Mouse (Mus musculus) G1E (cell line): ENCODE results near the gene Gm42517. TPM values are rescaled to one million over a fixed set of nuclear protein-coding genes. Genes with fewer than 3 reads are reported as not detected.

Experiments
- ATAC-seq: 2 replicates; pipeline ENCODE4 v1.8.0; 2016; ENCODE audit warnings: mild to moderate bottlenecking; ENCODE audit not compliant: insufficient number of reproducible peaks, poor library complexity, low FRiP score, severe bottlenecking; ENCODE audit errors: extremely low read depth
- DNase-seq: peaks from one replicate; pipeline ENCODE4 v3.0.0; 2012; ENCODE audit warnings: low spot score
- H3K27me3 ChIP-seq: 2 replicates; pipeline ENCODE4 v1.6.1; 2012; ENCODE audit warnings: mild to moderate bottlenecking, low read length, inconsistent platforms; ENCODE audit not compliant: insufficient read depth
- H3K36me3 ChIP-seq: replicated peaks from 2 replicates; pipeline ENCODE3; 2012; ENCODE audit warnings: mild to moderate bottlenecking, inconsistent platforms
- H3K4me1 ChIP-seq: 2 replicates; pipeline ENCODE4 v1.6.1; 2012; ENCODE audit warnings: low read depth, low read length, inconsistent platforms, mixed read lengths; ENCODE audit not compliant: insufficient read depth
- H3K4me3 ChIP-seq: 2 replicates; pipeline ENCODE4 v1.5.1; 2012; ENCODE audit warnings: low read depth, mild to moderate bottlenecking, inconsistent platforms, low read length, moderate library complexity, mixed read lengths
- H3K9me3 ChIP-seq: replicated peaks from 2 replicates; pipeline ENCODE4 v1.6.1; 2012; ENCODE audit warnings: inconsistent platforms
- CTCF ChIP-seq: IDR thresholded peaks from 2 replicates; pipeline ENCODE4 v1.5.1; 2012; ENCODE audit warnings: low read depth, low read length, inconsistent platforms, mixed read lengths
- GATA1 ChIP-seq: IDR thresholded peaks from 2 replicates; pipeline ENCODE4 v1.6.1; 2012; ENCODE audit warnings: borderline replicate concordance, low read length, inconsistent platforms, mixed read lengths
- GATA2 ChIP-seq: IDR thresholded peaks from 2 replicates; pipeline ENCODE4 v1.6.1; 2012; ENCODE audit warnings: low read depth, low read length, inconsistent platforms, borderline replicate concordance
- POLR2AphosphoS5 ChIP-seq: IDR thresholded peaks from 2 replicates; pipeline ENCODE4 v1.6.1; 2012; ENCODE audit warnings: low read depth, low read length, inconsistent platforms; ENCODE audit not compliant: insufficient replicate concordance
- TAL1 ChIP-seq: conservative IDR thresholded peaks from 2 replicates; pipeline ENCODE4 v1.6.1; 2012; ENCODE audit warnings: low read depth, low read length, inconsistent platforms, mixed read lengths
- polyA plus RNA-seq: library from polyadenylated mRNA; stranded (reverse); fragments of >175 nt; gene quantifications from 2 replicates; pipeline ENCODE4 v1.2.3, GENCODE M21; 2012
- total RNA-seq, 2 experiments: library from RNA; stranded (forward) in 1 of 2; stranded (reverse) in 1 of 2; fragments of 200-1000 nt in 1 of 2; fragments of >200 nt in 1 of 2; fragmentation: Nextera tagmentation in 1 of 2; gene quantifications; 2 replicates each; pipeline ENCODE4 v1.2.3; 2014 to 2017

Gene Gm42517
- total and polyA plus RNA-seq, 3 experiments: not detected

DNA sequence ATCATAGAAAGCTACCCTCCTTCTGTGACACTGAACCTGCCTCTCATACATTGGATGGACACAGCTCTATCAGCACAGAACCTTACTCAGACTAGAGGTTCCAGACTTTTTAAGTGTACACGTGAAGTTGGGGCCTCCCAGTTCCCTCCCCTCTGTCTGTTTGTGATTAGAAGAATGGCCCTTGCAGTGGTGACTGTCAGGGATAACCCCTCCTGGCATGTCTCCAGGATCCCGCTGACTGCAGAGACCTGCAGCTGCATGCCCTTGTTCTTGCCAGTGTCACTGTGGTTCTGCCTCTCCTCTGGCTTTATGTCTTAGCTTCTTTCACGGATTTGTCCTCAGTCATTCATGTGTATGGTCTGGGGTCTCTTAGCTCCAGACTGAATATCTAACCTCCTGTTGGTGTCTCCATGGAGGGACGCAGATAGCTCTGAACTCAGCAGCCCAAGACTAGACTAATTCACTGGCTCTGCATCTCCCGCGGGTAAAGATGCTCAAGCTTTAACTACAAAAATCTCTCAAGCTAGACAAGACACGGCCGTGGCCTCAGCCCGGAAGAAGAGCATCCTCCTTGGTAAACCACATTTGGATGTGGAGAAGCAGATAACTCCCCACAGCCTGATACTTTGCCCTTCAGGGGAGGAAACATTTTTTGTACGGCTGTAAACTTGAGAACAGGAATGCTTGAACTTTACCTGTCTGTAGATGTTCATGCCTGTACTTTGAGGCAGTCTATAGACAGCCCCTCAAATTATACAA is 22.2 kb downstream of the Gm42517 start:
- Histone ChIP-seq H3K9me3 (no peaks in the 10 kb centered on the region), H3K36me3 (peaks cover 78% of the 10 kb centered on the region)
- ATAC-seq: no peak

DNA sequence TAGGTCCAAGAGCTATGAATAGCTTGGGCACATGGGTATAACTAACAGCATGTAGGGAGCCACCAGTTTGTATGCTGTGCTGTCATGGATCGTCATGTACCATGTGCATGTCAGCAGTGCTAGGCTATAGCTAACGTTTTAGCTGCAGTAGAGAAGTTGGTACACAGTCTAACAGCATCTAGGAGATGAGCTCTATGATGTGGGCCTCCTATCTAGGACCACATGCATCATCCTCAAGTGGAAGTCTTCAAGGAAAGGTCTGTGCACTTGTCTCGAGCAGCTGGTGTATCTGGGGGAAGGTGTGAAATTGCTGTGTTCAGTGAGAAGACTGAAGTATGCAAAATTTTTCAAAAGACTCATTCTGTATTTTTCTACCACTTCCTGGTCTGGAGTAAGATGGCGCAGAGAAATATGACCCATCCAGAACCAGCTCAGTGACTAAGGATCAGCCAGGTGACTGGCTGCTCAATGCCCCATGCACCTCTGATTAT is 24.0 kb downstream of the Gm42517 start:
- DNase-seq (no peak), ATAC-seq (no peak)
- H3K4me1 ChIP-seq: no peaks in the 10 kb centered on the region
- H3K4me3 ChIP-seq: no peak overlapping the region
- H3K36me3 ChIP-seq: peaks cover 80% of the 10 kb centered on the region
- no peaks in the 10 kb centered on the region for H3K9me3 ChIP-seq
- TF ChIP-seq CTCF: no peak
- no peak for TF ChIP-seq GATA1
- no peak for TF ChIP-seq GATA2
- no peak for TF ChIP-seq POLR2AphosphoS5
- no peak for TF ChIP-seq TAL1
- H3K27me3 ChIP-seq: no peaks in the 10 kb centered on the region

More for the DNA sequence above, 22.2 kb downstream of the Gm42517 start:
- Histone ChIP-seq H3K4me3 (no peak overlapping the region), H3K4me1 (no peaks in the 10 kb centered on the region), H3K27me3 (no peaks in the 10 kb centered on the region)
- DNase-seq: no peak
- TF ChIP-seq TAL1: no peak
- TF ChIP-seq POLR2AphosphoS5: no peak
- TF ChIP-seq GATA1: no peak
- no peak for TF ChIP-seq CTCF
- TF ChIP-seq GATA2: no peak

DNA sequence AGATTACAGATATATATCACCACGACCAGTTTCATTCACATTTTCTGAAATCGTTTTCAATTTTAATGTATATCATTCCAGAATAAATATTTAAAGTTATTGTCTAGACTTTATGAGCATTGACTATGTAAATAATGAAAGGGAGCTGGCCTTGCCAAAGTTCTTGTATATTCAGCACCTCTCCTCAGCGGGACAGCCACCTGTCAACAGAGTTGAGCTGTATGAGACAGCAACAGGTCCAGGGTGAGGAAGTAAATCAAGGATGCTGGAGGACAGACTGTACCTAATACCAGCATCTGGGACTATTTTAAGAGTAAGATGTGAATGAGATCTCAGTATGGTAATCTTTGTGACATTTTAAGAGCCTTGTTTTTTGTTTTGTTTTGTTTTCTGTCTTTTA is 29.7 kb downstream of the Gm42517 start:
- TF ChIP-seq GATA2 (no peak), POLR2AphosphoS5 (no peak), GATA1 (no peak), CTCF (no peak), TAL1 (no peak)
- ATAC-seq (no peak), DNase-seq (no peak)
- H3K9me3 ChIP-seq: no peaks in the 10 kb centered on the region
- H3K36me3 ChIP-seq: peaks cover 76% of the 10 kb centered on the region
- H3K27me3 ChIP-seq: no peaks in the 10 kb centered on the region
- H3K4me1 ChIP-seq: no peaks in the 10 kb centered on the region
- no peak overlapping the region for H3K4me3 ChIP-seq

DNA sequence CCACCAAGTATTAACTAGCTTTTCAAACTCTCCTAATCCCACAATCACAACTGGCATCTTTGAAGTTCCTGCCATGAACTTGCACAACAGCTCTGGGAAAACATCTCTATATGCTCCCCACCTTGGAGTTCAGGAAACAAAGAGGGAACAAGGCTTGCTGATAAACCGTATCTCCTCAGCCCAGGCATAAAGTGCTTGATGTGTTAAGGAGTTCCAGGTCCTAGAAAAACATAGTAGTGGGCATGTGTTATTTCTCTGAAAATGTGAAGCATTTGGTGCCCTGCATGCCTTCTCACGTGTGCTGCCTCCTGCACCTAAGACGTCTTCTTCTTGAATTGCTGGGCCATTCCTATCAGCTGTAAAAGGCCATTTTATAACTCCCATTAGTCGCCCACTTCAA is 30.3 kb downstream of the Gm42517 start:
- H3K36me3 ChIP-seq: peaks cover 78% of the 10 kb centered on the region
- H3K4me1 ChIP-seq: no peaks in the 10 kb centered on the region
- H3K4me3 ChIP-seq: no peak overlapping the region
- no peaks in the 10 kb centered on the region for H3K9me3 ChIP-seq
- TF ChIP-seq GATA2 (no peak), CTCF (no peak), POLR2AphosphoS5 (no peak), TAL1 (no peak), GATA1 (no peak)
- no peak; the same call in 1 of the 2 replicates for ATAC-seq
- DNase-seq: no peak
- H3K27me3 ChIP-seq: no peaks in the 10 kb centered on the region

DNA sequence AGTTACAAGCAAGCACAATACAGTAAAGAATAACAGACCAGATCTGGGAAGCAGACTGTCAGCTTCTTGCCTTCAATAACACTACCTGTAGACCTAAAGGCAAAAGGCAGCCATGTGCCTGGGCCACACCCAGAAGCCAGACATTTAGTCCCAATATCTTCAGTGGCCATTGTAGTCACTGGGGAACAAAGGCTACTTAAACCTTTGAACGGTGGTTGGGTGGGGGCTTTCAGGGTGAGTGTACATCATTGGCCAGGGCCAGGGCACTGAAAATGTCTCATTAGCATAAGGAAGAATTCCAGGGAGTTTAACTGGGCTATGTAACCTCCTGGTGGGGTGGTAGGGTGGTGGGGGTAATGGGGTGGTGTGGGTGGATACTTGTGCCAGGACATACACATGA is 36.7 kb downstream of the Gm42517 start:
- H3K36me3 ChIP-seq: peaks cover 89% of the 10 kb centered on the region
- no peaks in the 10 kb centered on the region for H3K27me3 ChIP-seq
- no peak for ATAC-seq

More for the DNA sequence above, 36.7 kb downstream of the Gm42517 start:
- TF ChIP-seq TAL1: no peak
- TF ChIP-seq GATA2: no peak
- no peak for TF ChIP-seq POLR2AphosphoS5
- no peaks in the 10 kb centered on the region for H3K9me3 ChIP-seq
- H3K4me1 ChIP-seq: 0 out of 2 replicates have a peak, but pooled peaks cover 2% of the 10 kb centered on the region
- DNase-seq: no peak
- no peak overlapping the region for H3K4me3 ChIP-seq

Other genes with a start within 250 kb of the Gm42517 start
- gene Tmed5, start 235.3 kb downstream of the Gm42517 start, total RNA-seq (2014; fragmentation: Nextera tagmentation): 40.3 and 43.8 TPM in 2 replicates
- 31.0 and 48.4 TPM in 2 replicates for gene Tmed5, start 235.3 kb downstream of the Gm42517 start, total RNA-seq (2017)
- gene Tmed5, start 235.3 kb downstream of the Gm42517 start, polyA plus RNA-seq: 31.8 and 43.3 TPM in 2 replicates
- 31.3 and 33.7 TPM in 2 replicates for gene Ccdc18, start 235.0 kb downstream of the Gm42517 start, total RNA-seq (2014; fragmentation: Nextera tagmentation)
- 13.5 and 17.4 TPM in 2 replicates for gene Ccdc18, start 235.0 kb downstream of the Gm42517 start, total RNA-seq (2017)
- gene Ccdc18, start 235.0 kb downstream of the Gm42517 start, polyA plus RNA-seq: 0.52 and 0.77 TPM in 2 replicates
- 87.7 and 91.5 TPM in 2 replicates for gene Dr1, start 99.0 kb downstream of the Gm42517 start, total RNA-seq (2014; fragmentation: Nextera tagmentation)
- 59.1 and 66.4 TPM in 2 replicates for gene Dr1, start 99.0 kb downstream of the Gm42517 start, total RNA-seq (2017)
- gene Dr1, start 99.0 kb downstream of the Gm42517 start, polyA plus RNA-seq: 29.9 and 42.5 TPM in 2 replicates
- gene Pigg, start 55.3 kb downstream of the Gm42517 start, total RNA-seq (2014; fragmentation: Nextera tagmentation): 6.1 and 11.7 TPM in 2 replicates
- 11.3 and 11.4 TPM in 2 replicates for gene Pigg, start 55.3 kb downstream of the Gm42517 start, total RNA-seq (2017)
- 1.3 and 2.0 TPM in 2 replicates for gene Pigg, start 55.3 kb downstream of the Gm42517 start, polyA plus RNA-seq
- gene Pde6b, start 20.5 kb upstream of the Gm42517 start, total RNA-seq (2014; fragmentation: Nextera tagmentation): not detected in 2 replicates
- 0.06 and 0.49 TPM in 2 replicates for gene Pde6b, start 20.5 kb upstream of the Gm42517 start, total RNA-seq (2017)
- not detected in 2 replicates for gene Pde6b, start 20.5 kb upstream of the Gm42517 start, polyA plus RNA-seq
- 30.0 and 31.6 TPM in 2 replicates for gene Atp5k, start 66.5 kb upstream of the Gm42517 start, total RNA-seq (2014; fragmentation: Nextera tagmentation)
- gene Atp5k, start 66.5 kb upstream of the Gm42517 start, total RNA-seq (2017): 175 and 374 TPM in 2 replicates
- 49.1 and 74.2 TPM in 2 replicates for gene Atp5k, start 66.5 kb upstream of the Gm42517 start, polyA plus RNA-seq
- gene Mfsd7a, start 81.0 kb upstream of the Gm42517 start, total RNA-seq (2014; fragmentation: Nextera tagmentation): not detected in 2 replicates
- 0.05 TPM in 1 of 2 replicates, not detected in the other for gene Mfsd7a, start 81.0 kb upstream of the Gm42517 start, total RNA-seq (2017)
- gene Mfsd7a, start 81.0 kb upstream of the Gm42517 start, polyA plus RNA-seq: not detected in 2 replicates
- 18.5 and 23.4 TPM in 2 replicates for gene Pcgf3, start 93.3 kb upstream of the Gm42517 start, total RNA-seq (2014; fragmentation: Nextera tagmentation)
- gene Pcgf3, start 93.3 kb upstream of the Gm42517 start, total RNA-seq (2017): 8.7 and 9.0 TPM in 2 replicates
- 9.4 and 10.3 TPM in 2 replicates for gene Pcgf3, start 93.3 kb upstream of the Gm42517 start, polyA plus RNA-seq
- gene Cplx1, start 182.1 kb upstream of the Gm42517 start, total RNA-seq (2014; fragmentation: Nextera tagmentation): not detected in 2 replicates
- 0.05 and 0.06 TPM in 2 replicates for gene Cplx1, start 182.1 kb upstream of the Gm42517 start, total RNA-seq (2017)
- gene Cplx1, start 182.1 kb upstream of the Gm42517 start, polyA plus RNA-seq: not detected in 2 replicates